Mouse (Mus musculus): Measurements from ENCODE around the gene Blm. TPM values are rescaled to one million over a fixed set of nuclear protein-coding genes. Genes with fewer than 3 reads are reported as not detected.

Gene Blm
- polyA plus RNA-seq (2012; rRNA removed), result 0.23 and 1.4 TPM in 2 replicates

GRCm38 (mm10) chr7:80535009-80535744 is at the start of gene Blm:
Gene Blm (minus strand): TSS chr7:80535119.
- WGBS, result 1% methylated on average over 43 of the region's 43 CpGs
- peak within 1 kb of the TSS; percentile 49 for H3K27ac ChIP-seq (ENCODE audit: insufficient read depth, low read depth, low read length)
- TF ChIP-seq CTCF (IDR thresholded peaks at IDR 0.05; ENCODE audit: extremely low read depth, insufficient read length, insufficient replicate concordance, low read depth, low read length) (no peak), POLR2A (IDR thresholded peaks at IDR 0.05; ENCODE audit: low read depth, low read length) (no peak; the same call in 1 of the 2 replicates)

GRCm38 (mm10) chr7:80583981-80584380 is 49.1 kb upstream of the Blm start:
- TF ChIP-seq CTCF (IDR thresholded peaks at IDR 0.05; ENCODE audit: extremely low read depth, insufficient read length, insufficient replicate concordance, low read depth, low read length) (peak; percentile 33; the same call in 1 of the 2 replicates), POLR2A (IDR thresholded peaks at IDR 0.05; ENCODE audit: low read depth, low read length) (no peak)
- WGBS, result 41% methylated on average over 6 of the region's 6 CpGs
- Histone ChIP-seq H3K27me3 (ENCODE audit: control insufficient read depth, insufficient read depth, low read length) (no peaks in the 10 kb centered on the region), H3K27ac (ENCODE audit: insufficient read depth, low read depth, low read length) (no peak overlapping the region), H3K4me1 (ENCODE audit: control insufficient read depth, insufficient read depth, insufficient read length, low read length) (peaks cover 6% of the 10 kb centered on the region; the same call in 1 of the 2 replicates), H3K4me3 (ENCODE audit: low read depth, low read length) (no peak overlapping the region), H3K36me3 (ENCODE audit: control insufficient read depth, insufficient read depth, low read length) (no peaks in the 10 kb centered on the region; the same call in 1 of the 2 replicates)

More at GRCm38 (mm10) chr7:80535009-80535744, at the start of gene Blm:
- Histone ChIP-seq H3K4me1 (ENCODE audit: control insufficient read depth, insufficient read depth, insufficient read length, low read length) (no peaks in the 10 kb centered on the region; the same call in 1 of the 2 replicates), H3K4me3 (ENCODE audit: low read depth, low read length) (peak within 1 kb of the TSS; percentile 76), H3K27me3 (ENCODE audit: control insufficient read depth, insufficient read depth, low read length) (no peaks in the 10 kb centered on the region), H3K36me3 (ENCODE audit: control insufficient read depth, insufficient read depth, low read length) (no peaks in the 10 kb centered on the region)

GRCm38 (mm10) chr7:80582821-80583451 is 48.0 kb upstream of the Blm start:
- H3K36me3 ChIP-seq (ENCODE audit: control insufficient read depth, insufficient read depth, low read length), result no peaks in the 10 kb centered on the region; the same call in 1 of the 2 replicates
- peak overlapping the region; percentile 56; the same call in 1 of the 2 replicates for H3K27ac ChIP-seq (ENCODE audit: insufficient read depth, low read depth, low read length)
- H3K4me3 ChIP-seq (ENCODE audit: low read depth, low read length), result peak overlapping the region; percentile 51
- WGBS, result 18% methylated on average over 20 of the region's 20 CpGs
- H3K27me3 ChIP-seq (ENCODE audit: control insufficient read depth, insufficient read depth, low read length), result no peaks in the 10 kb centered on the region
- H3K4me1 ChIP-seq (ENCODE audit: control insufficient read depth, insufficient read depth, insufficient read length, low read length), result peaks cover 6% of the 10 kb centered on the region; the same call in 1 of the 2 replicates
- TF ChIP-seq POLR2A (IDR thresholded peaks at IDR 0.05; ENCODE audit: low read depth, low read length), result peak; percentile 4; the same call in 1 of the 2 replicates
- no peak for TF ChIP-seq CTCF (IDR thresholded peaks at IDR 0.05; ENCODE audit: extremely low read depth, insufficient read length, insufficient replicate concordance, low read depth, low read length)

GRCm38 (mm10) chr7:80580368-80580767 is 45.4 kb upstream of the Blm start:
- TF ChIP-seq CTCF (IDR thresholded peaks at IDR 0.05; ENCODE audit: extremely low read depth, insufficient read length, insufficient replicate concordance, low read depth, low read length) (peak; percentile 44; the same call in 1 of the 2 replicates), POLR2A (IDR thresholded peaks at IDR 0.05; ENCODE audit: low read depth, low read length) (no peak)
- no peaks in the 10 kb centered on the region for H3K36me3 ChIP-seq (ENCODE audit: control insufficient read depth, insufficient read depth, low read length)
- no peak overlapping the region for H3K27ac ChIP-seq (ENCODE audit: insufficient read depth, low read depth, low read length)
- H3K27me3 ChIP-seq (ENCODE audit: control insufficient read depth, insufficient read depth, low read length), result no peaks in the 10 kb centered on the region
- H3K4me1 ChIP-seq (ENCODE audit: control insufficient read depth, insufficient read depth, insufficient read length, low read length), result peaks cover 4% of the 10 kb centered on the region; the same call in 1 of the 2 replicates
- whole genome bisulfite sequencing, result 30% methylated on average over 6 of the region's 6 CpGs
- no peak overlapping the region for H3K4me3 ChIP-seq (ENCODE audit: low read depth, low read length)

GRCm38 (mm10) chr7:80577417-80577980 is 42.6 kb upstream of the Blm start:
- no peak overlapping the region for H3K27ac ChIP-seq (ENCODE audit: insufficient read depth, low read depth, low read length)
- no peaks in the 10 kb centered on the region for H3K27me3 ChIP-seq (ENCODE audit: control insufficient read depth, insufficient read depth, low read length)
- 77% methylated on average over 14 of the region's 14 CpGs for WGBS
- H3K4me3 ChIP-seq (ENCODE audit: low read depth, low read length), result no peak overlapping the region
- TF ChIP-seq CTCF (IDR thresholded peaks at IDR 0.05; ENCODE audit: extremely low read depth, insufficient read length, insufficient replicate concordance, low read depth, low read length) (no peak), POLR2A (IDR thresholded peaks at IDR 0.05; ENCODE audit: low read depth, low read length) (no peak)
- H3K4me1 ChIP-seq (ENCODE audit: control insufficient read depth, insufficient read depth, insufficient read length, low read length), result no peaks in the 10 kb centered on the region; the same call in 1 of the 2 replicates
- no peaks in the 10 kb centered on the region for H3K36me3 ChIP-seq (ENCODE audit: control insufficient read depth, insufficient read depth, low read length)

- TF ChIP-seq CTCF (IDR thresholded peaks at IDR 0.05; ENCODE audit: extremely low read depth, insufficient read length, insufficient replicate concordance, low read depth, low read length) (no peak), POLR2A (IDR thresholded peaks at IDR 0.05; ENCODE audit: low read depth, low read length) (no peak)
- no peaks in the 10 kb centered on the region for H3K27me3 ChIP-seq (ENCODE audit: control insufficient read depth, insufficient read depth, low read length)
- no peak overlapping the region for H3K4me3 ChIP-seq (ENCODE audit: low read depth, low read length)
- H3K4me1 ChIP-seq (ENCODE audit: control insufficient read depth, insufficient read depth, insufficient read length, low read length), result no peaks in the 10 kb centered on the region; the same call in 1 of the 2 replicates
- no peak overlapping the region for H3K27ac ChIP-seq (ENCODE audit: insufficient read depth, low read depth, low read length)
- 69% methylated on average over 3 of the region's 3 CpGs for WGBS
- H3K36me3 ChIP-seq (ENCODE audit: control insufficient read depth, insufficient read depth, low read length), result no peaks in the 10 kb centered on the region
Measured at GRCm38 (mm10) chr7:80576626-80577025, 41.7 kb upstream of the Blm start.
